13 mouse cellular contexts compared by ENCODE assay signal in genomic region chr10:69020811-69021743, GRCm38 (mm10).
DNase-seq lines count a peak whose midpoint lies in the region; ATAC-seq and TF ChIP-seq lines count a peak whose summit lies in the region.
"Had no signal": no experiment of that assay in that cellular context is flagged by ENCODE, and none has a peak within 500 bp of the region (broad histone marks: within the 10 kb centered on the region; RNA-seq: fewer than 3 reads in every experiment).

No protein-coding gene starts in this region.

- peak overlapping the region; percentile 18; the same call in 1 of the 2 replicates for H3K4me2 ChIP-seq in forebrain, embryonic 13.5 days
- no peak overlapping the region for H3K4me2 ChIP-seq in neural tube, embryonic 11.5 days (ENCODE audit: low read depth)
- peak overlapping the region; percentile 39 for H3K4me2 ChIP-seq in hindbrain, embryonic 14.5 days (replicated peaks)
- H3K4me2 ChIP-seq in neural tube, embryonic 15.5 days = peak overlapping the region; percentile 41
- H3K4me2 ChIP-seq in lung, postnatal 0 days (replicated peaks; ENCODE audit: low read depth, low read length) = no peak overlapping the region
- H3K4me2 ChIP-seq: lung, embryonic 15.5 days; stomach, embryonic 15.5 days had no signal

- H3K4me3 ChIP-seq in forebrain, embryonic 13.5 days = no peak overlapping the region
- no peak overlapping the region for H3K4me3 ChIP-seq in forebrain, embryonic 10.5 days
- H3K4me3 ChIP-seq in neural tube, embryonic 11.5 days (ENCODE audit: low read depth, low read length) = no peak overlapping the region
- H3K4me3 ChIP-seq in hindbrain, embryonic 14.5 days (replicated peaks; ENCODE audit: low read length) = peak overlapping the region; percentile 6; the same call in 1 of the 2 replicates
- peak overlapping the region; percentile 1; the same call in 1 of the 2 replicates for H3K4me3 ChIP-seq in neural tube, embryonic 15.5 days (replicated peaks)
- no peak overlapping the region for H3K4me3 ChIP-seq in lung, postnatal 0 days (ENCODE audit: low read depth, low read length)
- H3K4me3 ChIP-seq: lung, embryonic 15.5 days; stomach, embryonic 15.5 days had no signal

- no peak for DNase-seq in forebrain, embryonic 10.5 days (ENCODE audit: extremely low spot score, low spot score)
- DNase-seq in neural tube, embryonic 11.5 days (ENCODE audit: low spot score) = peak; percentile 31
- no peak for DNase-seq in neural tube, embryonic 10.5 days (ENCODE audit: extremely low spot score, low spot score)
- peak; percentile 62 for DNase-seq in hindbrain, embryonic 14.5 days (ENCODE audit: low spot score)
- no peak for DNase-seq in MN1 (ENCODE audit: low spot score)
- DNase-seq in lung, postnatal 0 days (ENCODE audit: low spot score) = no peak
- DNase-seq: adrenal gland, postnatal 36 days; gastrocnemius, postnatal 14 days had no signal

- peak; percentile 50; the same call in 1 of the 2 replicates for ATAC-seq in forebrain, embryonic 13.5 days
- ATAC-seq in neural tube, embryonic 11.5 days (ENCODE audit: insufficient read depth, low FRiP score, low TSS enrichment) = no peak
- peak; percentile 84 for ATAC-seq in hindbrain, embryonic 14.5 days (ENCODE audit: low FRiP score)
- peak; percentile 82 for ATAC-seq in neural tube, embryonic 15.5 days (ENCODE audit: low FRiP score)
- no peak for ATAC-seq in lung, postnatal 0 days
- ATAC-seq: CD4-positive, CD25-positive, alpha-beta regulatory T cell, adult 4 months had no signal

- no peak for TF ChIP-seq EP300 in lung, postnatal 0 days (IDR thresholded peaks at IDR 0.05)

- no peaks in the 10 kb centered on the region for H3K27me3 ChIP-seq in forebrain, embryonic 13.5 days
- no peaks in the 10 kb centered on the region for H3K27me3 ChIP-seq in forebrain, embryonic 10.5 days (ENCODE audit: poor library complexity, severe bottlenecking)
- H3K27me3 ChIP-seq in neural tube, embryonic 11.5 days (ENCODE audit: control insufficient read depth, insufficient read depth, low read length) = no peaks in the 10 kb centered on the region
- H3K27me3 ChIP-seq in hindbrain, embryonic 14.5 days (ENCODE audit: control insufficient read depth, insufficient read depth, low read length) = no peaks in the 10 kb centered on the region
- no peaks in the 10 kb centered on the region for H3K27me3 ChIP-seq in neural tube, embryonic 15.5 days (replicated peaks)
- no peaks in the 10 kb centered on the region for H3K27me3 ChIP-seq in lung, postnatal 0 days (replicated peaks; ENCODE audit: insufficient read depth, low read length)
- H3K27me3 ChIP-seq: lung, embryonic 15.5 days; stomach, embryonic 15.5 days had no signal

- H3K9ac ChIP-seq in forebrain, embryonic 13.5 days = no peak overlapping the region
- no peak overlapping the region for H3K9ac ChIP-seq in neural tube, embryonic 11.5 days (ENCODE audit: low read length)
- 0 out of 2 replicates have a peak overlapping the region, but pooled peaks have one; percentile 20 for H3K9ac ChIP-seq in hindbrain, embryonic 14.5 days
- H3K9ac ChIP-seq in neural tube, embryonic 15.5 days (replicated peaks) = no peak overlapping the region
- no peak overlapping the region for H3K9ac ChIP-seq in lung, postnatal 0 days (replicated peaks; ENCODE audit: low read depth)
- H3K9ac ChIP-seq: lung, embryonic 15.5 days; stomach, embryonic 15.5 days had no signal

- WGBS in forebrain, embryonic 13.5 days = 72% methylated on average over 30 of the region's 30 CpGs
- WGBS in forebrain, embryonic 10.5 days = 94% methylated on average over 30 of the region's 30 CpGs
- WGBS in neural tube, embryonic 11.5 days = 75% methylated on average over 30 of the region's 30 CpGs
- 53% methylated on average over 30 of the region's 30 CpGs for WGBS in hindbrain, embryonic 14.5 days
- 38% methylated on average over 30 of the region's 30 CpGs for WGBS in neural tube, embryonic 15.5 days
- WGBS in lung, postnatal 0 days = 70% methylated on average over 30 of the region's 30 CpGs

- H3K9me3 ChIP-seq in forebrain, embryonic 13.5 days (replicated peaks) = no peaks in the 10 kb centered on the region
- H3K9me3 ChIP-seq in forebrain, embryonic 10.5 days = no peaks in the 10 kb centered on the region
- no peaks in the 10 kb centered on the region for H3K9me3 ChIP-seq in neural tube, embryonic 11.5 days (ENCODE audit: control insufficient read depth, low read length)
- no peaks in the 10 kb centered on the region for H3K9me3 ChIP-seq in hindbrain, embryonic 14.5 days (ENCODE audit: control insufficient read depth, low read length)
- no peaks in the 10 kb centered on the region for H3K9me3 ChIP-seq in neural tube, embryonic 15.5 days (replicated peaks)
- no peaks in the 10 kb centered on the region for H3K9me3 ChIP-seq in lung, postnatal 0 days (ENCODE audit: low read length)
- H3K9me3 ChIP-seq: lung, embryonic 15.5 days; stomach, embryonic 15.5 days had no signal

- H3K36me3 ChIP-seq in forebrain, embryonic 13.5 days (ENCODE audit: poor library complexity, severe bottlenecking) = no peaks in the 10 kb centered on the region
- no peaks in the 10 kb centered on the region for H3K36me3 ChIP-seq in forebrain, embryonic 10.5 days (replicated peaks)
- H3K36me3 ChIP-seq in neural tube, embryonic 11.5 days (ENCODE audit: control insufficient read depth, insufficient read depth, low read length) = no peaks in the 10 kb centered on the region
- no peaks in the 10 kb centered on the region for H3K36me3 ChIP-seq in hindbrain, embryonic 14.5 days (replicated peaks; ENCODE audit: control insufficient read depth, insufficient read depth)
- H3K36me3 ChIP-seq in neural tube, embryonic 15.5 days = no peaks in the 10 kb centered on the region
- H3K36me3 ChIP-seq in lung, postnatal 0 days (ENCODE audit: insufficient read depth, low read length) = no peaks in the 10 kb centered on the region
- H3K36me3 ChIP-seq: lung, embryonic 15.5 days; stomach, embryonic 15.5 days had no signal

- peak overlapping the region; percentile 25; the same call in 1 of the 2 replicates for H3K27ac ChIP-seq in forebrain, embryonic 13.5 days
- H3K27ac ChIP-seq in forebrain, embryonic 10.5 days = no peak overlapping the region
- H3K27ac ChIP-seq in neural tube, embryonic 11.5 days (ENCODE audit: low read depth, low read length) = no peak overlapping the region
- peak overlapping the region; percentile 73 for H3K27ac ChIP-seq in hindbrain, embryonic 14.5 days
- H3K27ac ChIP-seq in neural tube, embryonic 15.5 days (replicated peaks) = peak overlapping the region; percentile 70
- H3K27ac ChIP-seq in lung, postnatal 0 days (ENCODE audit: low read length) = no peak overlapping the region
- H3K27ac ChIP-seq: lung, embryonic 15.5 days; stomach, embryonic 15.5 days had no signal

- no peak for TF ChIP-seq CTCF in lung, postnatal 0 days (IDR thresholded peaks at IDR 0.05)

- no peaks in the 10 kb centered on the region for H3K4me1 ChIP-seq in forebrain, embryonic 13.5 days
- no peaks in the 10 kb centered on the region for H3K4me1 ChIP-seq in forebrain, embryonic 10.5 days
- H3K4me1 ChIP-seq in neural tube, embryonic 11.5 days (ENCODE audit: control insufficient read depth, insufficient read depth, low read length) = no peaks in the 10 kb centered on the region
- H3K4me1 ChIP-seq in hindbrain, embryonic 14.5 days (replicated peaks; ENCODE audit: control insufficient read depth, insufficient read depth, low read length) = no peaks in the 10 kb centered on the region; the same call in 1 of the 2 replicates
- H3K4me1 ChIP-seq in neural tube, embryonic 15.5 days = peaks cover 11% of the 10 kb centered on the region
- no peaks in the 10 kb centered on the region for H3K4me1 ChIP-seq in lung, postnatal 0 days (ENCODE audit: insufficient read depth, low read depth, low read length)
- H3K4me1 ChIP-seq: lung, embryonic 15.5 days; stomach, embryonic 15.5 days had no signal

Comparison
In these comparisons a context has a peak if more than half of its experiments do, and no peak if none do; other contexts are left out.
1. ATAC-seq: peak in forebrain, embryonic 13.5 days (single experiment), hindbrain, embryonic 14.5 days (single experiment) and neural tube, embryonic 15.5 days (single experiment); none in neural tube, embryonic 11.5 days (single experiment) and lung, postnatal 0 days (single experiment).
2. H3K27ac ChIP-seq: peak in forebrain, embryonic 13.5 days (single experiment), hindbrain, embryonic 14.5 days (single experiment) and neural tube, embryonic 15.5 days (single experiment); none in forebrain, embryonic 10.5 days (single experiment), neural tube, embryonic 11.5 days (single experiment) and lung, postnatal 0 days (single experiment).
3. H3K4me2 ChIP-seq: peak in forebrain, embryonic 13.5 days (single experiment), hindbrain, embryonic 14.5 days (single experiment) and neural tube, embryonic 15.5 days (single experiment); none in neural tube, embryonic 11.5 days (single experiment) and lung, postnatal 0 days (single experiment).
4. H3K4me3 ChIP-seq: peak in hindbrain, embryonic 14.5 days (single experiment) and neural tube, embryonic 15.5 days (single experiment); none in forebrain, embryonic 13.5 days (single experiment), forebrain, embryonic 10.5 days (single experiment), neural tube, embryonic 11.5 days (single experiment) and lung, postnatal 0 days (single experiment).
5. DNase-seq: peak in neural tube, embryonic 11.5 days (single experiment) and hindbrain, embryonic 14.5 days (single experiment); none in forebrain, embryonic 10.5 days (single experiment), neural tube, embryonic 10.5 days (single experiment), MN1 (single experiment) and lung, postnatal 0 days (single experiment).